Mouse (Mus musculus): Measurements from ENCODE around the gene Abt1.
"Not testable (repeated sequence)": the region's sequence is repeated elsewhere in the genome, so short reads cannot be mapped to it uniquely, and the experiment has no call there.

Gene Abt1

GRCm38 (mm10) chr13:23412630-23413521 is 10.8 kb downstream of the Abt1 start:
- DNase-seq = peak; percentile 83

- DNase-seq = peak; percentile 61
Observed at GRCm38 (mm10) chr13:23412211-23412629, 11.4 kb downstream of the Abt1 start.

- DNase-seq = peak; percentile 81
Observed at GRCm38 (mm10) chr13:23411311-23412210, 12.1 kb downstream of the Abt1 start.

- no peak for DNase-seq
Observed at GRCm38 (mm10) chr13:23410632-23411031, 13.0 kb downstream of the Abt1 start.

GRCm38 (mm10) chr13:23402626-23403025 is 21.0 kb downstream of the Abt1 start:
- DNase-seq = no peak

- DNase-seq = peak; percentile 93
Observed at GRCm38 (mm10) chr13:23401683-23402527, 21.8 kb downstream of the Abt1 start.

- DNase-seq = peak; percentile 49
Observed at GRCm38 (mm10) chr13:23400771-23401682, 22.6 kb downstream of the Abt1 start.

GRCm38 (mm10) chr13:23396913-23397312 is 26.8 kb downstream of the Abt1 start:
- not testable (repeated sequence) for DNase-seq

- DNase-seq = no peak
Observed at GRCm38 (mm10) chr13:23396246-23396703, 27.4 kb downstream of the Abt1 start.

GRCm38 (mm10) chr13:23395301-23396245 is 28.1 kb downstream of the Abt1 start:
- DNase-seq = no peak

GRCm38 (mm10) chr13:23387548-23387947 is 36.1 kb downstream of the Abt1 start:
- no peak for DNase-seq

GRCm38 (mm10) chr13:23383127-23383526 is 40.5 kb downstream of the Abt1 start:
- DNase-seq = no peak

- no peak for DNase-seq
Observed at GRCm38 (mm10) chr13:23372433-23372832, 51.2 kb downstream of the Abt1 start.

GRCm38 (mm10) chr13:23370075-23370474 is 53.6 kb downstream of the Abt1 start:
- DNase-seq = no peak

- no peak for DNase-seq
Observed at GRCm38 (mm10) chr13:23369421-23369765, 54.3 kb downstream of the Abt1 start.

- DNase-seq = peak; percentile 98
Observed at GRCm38 (mm10) chr13:23368583-23369420, 54.9 kb downstream of the Abt1 start, which contains the start of gene Zfp322a. Gene Zfp322a, minus strand, starts transcription at chr13:23369208.

All from cerebellum, adult 9-10 months (tissue).